Mouse (Mus musculus): ENCODE results near the gene Diaph3.

Diaph3 gene

GRCm38 (mm10) chr14:86837642-86838041 is 303.4 kb downstream of the Diaph3 start:
- DNase-seq = no peak

GRCm38 (mm10) chr14:86834851-86835250 is 306.2 kb downstream of the Diaph3 start:
- peak; percentile 23 for DNase-seq

DNA sequence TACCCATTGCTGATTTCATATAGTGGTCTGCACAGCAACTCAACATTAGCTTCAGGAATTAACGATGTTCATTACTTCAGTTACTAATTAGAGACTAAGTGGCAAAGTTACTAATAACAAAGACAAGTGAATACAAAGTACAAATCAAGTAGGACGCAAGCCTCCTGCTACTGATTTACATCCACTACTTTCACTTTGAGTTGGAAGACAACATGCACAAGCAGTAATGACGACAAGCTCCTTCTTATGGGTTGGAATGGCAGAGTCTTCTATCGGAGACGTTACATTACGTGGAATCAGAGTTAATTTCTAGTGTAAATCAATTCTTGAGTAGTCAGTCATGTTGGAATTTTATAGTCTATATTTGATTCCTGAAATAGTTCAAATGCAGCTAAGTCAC is 306.8 kb downstream of the Diaph3 start:
- DNase-seq = no peak

- no peak for DNase-seq
Measured at GRCm38 (mm10) chr14:86833003-86833402, 308.0 kb downstream of the Diaph3 start.

DNA sequence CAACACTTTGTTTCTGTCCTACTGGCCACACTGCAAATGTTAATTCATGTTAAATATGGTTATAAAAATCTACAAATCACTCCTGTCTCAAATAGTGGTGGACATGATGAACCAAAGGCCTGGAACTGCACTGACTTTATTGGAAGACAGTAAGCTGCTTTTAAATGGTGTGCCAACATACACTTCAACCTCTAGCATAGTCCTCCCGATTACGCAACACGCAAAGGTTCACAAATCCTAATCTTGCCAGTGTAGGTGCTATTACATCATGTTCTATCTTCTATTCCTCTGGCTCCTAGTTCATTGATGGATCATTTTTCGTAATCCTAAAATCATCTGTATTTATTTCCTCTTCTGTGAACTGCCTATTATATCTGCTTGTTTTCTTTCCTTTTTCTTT is 324.8 kb downstream of the Diaph3 start:
- no peak for DNase-seq

DNA sequence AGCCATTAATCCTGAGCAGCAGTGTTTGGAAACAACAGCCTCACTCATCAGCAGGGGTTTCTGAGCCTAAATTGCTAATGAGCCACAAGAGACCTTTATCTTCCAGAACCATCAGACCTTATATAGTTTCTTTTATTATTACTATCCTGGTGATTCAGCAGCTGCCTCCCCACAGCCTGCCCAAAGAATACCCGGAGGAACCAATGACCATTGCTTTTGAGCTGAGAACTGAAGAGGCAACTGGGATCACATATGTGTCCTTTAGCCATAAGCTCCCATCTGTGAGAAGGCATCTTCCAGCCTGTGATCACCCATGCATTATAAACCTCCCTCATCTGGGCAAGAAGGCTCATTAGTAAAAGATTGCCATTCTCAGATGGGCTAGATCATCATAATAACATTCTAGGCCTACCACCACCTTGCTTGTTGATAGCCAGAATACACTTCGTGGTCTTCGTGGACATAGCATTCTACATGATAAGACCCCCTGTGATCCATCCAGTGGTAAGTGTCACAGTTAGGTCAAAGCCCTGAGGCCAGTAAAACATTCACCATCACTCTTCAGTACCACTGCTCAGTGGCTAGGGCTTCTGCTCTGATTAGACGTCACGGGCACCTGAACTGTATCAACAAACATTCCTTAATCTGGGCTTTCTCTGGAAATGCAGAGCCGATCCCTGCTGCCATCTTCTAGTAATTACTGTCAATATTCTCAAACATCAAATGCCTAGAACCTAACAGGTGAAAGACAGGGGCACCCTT is 352.0 kb downstream of the Diaph3 start:
- DNase-seq = no peak

- DNase-seq = no peak
Measured at GRCm38 (mm10) chr14:86786866-86787265, 354.2 kb downstream of the Diaph3 start.

- peak; percentile 41 for DNase-seq
Measured at GRCm38 (mm10) chr14:86781553-86782273, 359.3 kb downstream of the Diaph3 start.

- peak; percentile 43 for DNase-seq
Measured at GRCm38 (mm10) chr14:86773311-86773710, 367.7 kb downstream of the Diaph3 start.

DNA sequence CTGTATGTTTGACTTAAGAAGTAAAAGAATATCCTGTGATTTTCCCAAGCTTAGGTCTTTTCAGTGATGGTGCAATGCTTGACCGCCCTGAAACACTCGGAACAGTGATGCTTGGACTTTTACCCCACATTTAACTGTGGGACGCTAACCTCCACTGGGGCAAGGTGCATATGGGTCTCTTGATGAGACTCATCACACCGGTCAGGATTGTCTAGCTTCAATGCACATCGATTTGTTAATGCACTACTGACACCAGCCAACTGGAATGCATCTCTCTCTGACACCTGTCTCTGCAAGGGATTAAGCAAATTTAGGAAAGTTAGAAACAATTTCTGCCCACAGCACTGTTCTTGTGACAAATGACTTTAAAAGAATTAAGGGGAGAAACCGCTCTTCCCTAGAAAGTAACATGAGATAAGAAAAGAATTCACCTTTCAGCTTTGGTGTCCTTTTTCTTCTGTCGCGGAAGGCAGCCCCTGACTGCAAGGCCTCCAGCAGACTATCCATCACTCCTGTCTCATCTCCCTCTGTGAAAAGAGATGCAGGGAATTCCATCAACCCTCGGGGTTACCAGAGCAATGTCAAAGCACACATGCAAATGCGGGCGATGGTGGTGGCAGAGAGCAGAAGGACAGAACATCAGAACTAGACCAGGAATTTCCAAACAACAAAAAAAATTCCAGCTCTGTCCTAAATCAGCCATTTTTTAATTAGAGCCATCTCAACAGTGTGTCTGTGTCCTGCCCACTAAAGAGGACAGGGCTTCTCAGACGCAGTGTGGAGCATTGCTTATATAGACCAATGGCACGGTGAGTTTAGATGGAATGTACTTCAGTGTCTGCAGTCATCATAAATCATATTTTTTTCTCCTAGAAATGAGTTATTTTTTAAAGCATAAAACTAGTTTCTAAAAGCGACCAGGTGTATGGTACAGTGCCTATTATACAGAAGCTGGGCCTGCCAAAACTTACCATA is 368.6 kb downstream of the Diaph3 start:
- no peak for DNase-seq

DNA sequence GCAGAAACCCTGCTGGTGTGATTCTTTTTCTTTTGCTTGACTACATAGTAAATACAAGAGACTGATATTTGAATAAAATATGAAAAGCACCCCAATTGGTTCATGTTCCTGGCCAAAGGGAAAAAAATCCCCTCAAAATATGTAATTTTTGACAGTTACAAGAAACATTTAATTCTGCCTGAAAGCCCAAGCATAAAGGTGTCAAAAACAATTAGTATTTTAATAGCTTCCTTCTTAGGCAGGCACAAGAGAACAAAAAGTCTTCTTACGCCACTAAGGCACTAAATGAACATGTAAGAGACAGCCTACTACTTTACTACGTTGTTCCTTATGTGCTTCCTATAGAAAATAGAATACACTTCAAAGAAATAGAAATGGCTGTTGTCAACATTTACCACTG is 376.7 kb downstream of the Diaph3 start:
- DNase-seq = no peak

- no peak for DNase-seq
Measured at GRCm38 (mm10) chr14:86757604-86758520, 383.2 kb downstream of the Diaph3 start.

DNA sequence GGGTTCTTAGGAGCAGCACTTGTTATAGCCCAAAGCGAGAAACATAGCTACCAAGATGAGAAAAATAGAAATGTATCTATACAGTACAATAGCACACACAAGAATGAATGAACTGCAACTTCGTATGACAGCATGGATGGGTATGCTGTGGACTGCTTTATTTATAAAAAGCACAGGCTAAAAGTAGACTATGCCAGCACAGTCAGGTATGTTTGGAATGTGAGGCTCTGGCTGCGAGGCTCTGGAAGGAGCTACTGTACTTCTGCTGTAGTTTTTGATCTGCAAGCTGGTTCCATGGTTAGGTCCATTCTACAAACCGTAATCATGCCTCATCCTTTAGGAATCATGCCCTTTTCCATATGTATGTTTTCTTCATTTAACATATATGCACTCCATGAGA is 383.9 kb downstream of the Diaph3 start:
- no peak for DNase-seq

- DNase-seq = peak; percentile 41
Measured at GRCm38 (mm10) chr14:86750351-86750750, 390.7 kb downstream of the Diaph3 start.

- no peak for DNase-seq
Measured at GRCm38 (mm10) chr14:86749425-86749824, 391.6 kb downstream of the Diaph3 start.

- peak; percentile 95 for DNase-seq
Measured at GRCm38 (mm10) chr14:86748876-86749275, 392.2 kb downstream of the Diaph3 start.

- DNase-seq = no peak
Measured at GRCm38 (mm10) chr14:86744523-86744922, 396.5 kb downstream of the Diaph3 start.

DNA sequence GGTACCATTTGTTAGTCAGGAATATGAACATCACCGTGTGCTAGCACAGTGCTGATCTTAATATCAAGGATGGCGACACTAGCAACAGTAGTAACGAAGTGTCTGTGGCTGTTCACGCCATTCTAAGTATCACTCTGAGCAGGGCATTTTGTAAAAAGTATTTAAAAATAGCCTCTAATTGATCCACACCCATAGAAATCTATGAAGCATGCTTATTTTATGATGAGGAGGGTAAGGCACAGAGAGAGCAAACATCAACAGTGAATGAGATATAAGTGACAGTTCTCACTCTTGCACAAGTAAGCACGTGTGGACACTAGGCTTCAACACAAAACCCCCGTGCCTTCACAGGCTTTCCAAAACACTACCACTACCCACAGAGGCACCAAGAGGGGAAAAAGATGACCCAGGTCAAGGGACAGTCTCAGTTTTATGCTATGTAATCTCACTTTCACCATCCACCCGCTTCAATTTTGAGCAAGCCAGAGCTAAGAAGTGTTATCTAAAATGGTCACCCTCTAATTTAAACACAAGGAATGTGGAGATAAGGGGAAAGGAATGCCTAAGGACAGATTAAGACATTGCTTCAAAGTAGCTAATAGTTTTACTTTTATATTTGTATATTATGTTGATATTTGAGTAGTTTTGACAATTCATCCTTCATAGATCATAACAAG is 399.0 kb downstream of the Diaph3 start:
- DNase-seq = no peak

- no peak for DNase-seq
Measured at GRCm38 (mm10) chr14:86738916-86739315, 402.1 kb downstream of the Diaph3 start.

GRCm38 (mm10) chr14:86736646-86737045 is 404.4 kb downstream of the Diaph3 start:
- no peak for DNase-seq

- no peak for DNase-seq
Measured at GRCm38 (mm10) chr14:86731300-86731699, 409.7 kb downstream of the Diaph3 start.

All from layer of hippocampus, adult 9-11 months (tissue).